Mouse (Mus musculus) liver, embryonic 14.5 days (tissue): Measurements from ENCODE around the gene Hivep3.

Experiments used
- CTCF ChIP-seq: IDR thresholded peaks from 2 replicates; pipeline ENCODE4 v1.5.1; 2016; ENCODE audit warnings: antibody characterized with exemption, low read depth, control low read depth
- EP300 ChIP-seq: IDR thresholded peaks from 2 replicates; pipeline ENCODE4 v1.6.1; 2016; ENCODE audit warnings: antibody characterized with exemption, low read depth

DNA sequence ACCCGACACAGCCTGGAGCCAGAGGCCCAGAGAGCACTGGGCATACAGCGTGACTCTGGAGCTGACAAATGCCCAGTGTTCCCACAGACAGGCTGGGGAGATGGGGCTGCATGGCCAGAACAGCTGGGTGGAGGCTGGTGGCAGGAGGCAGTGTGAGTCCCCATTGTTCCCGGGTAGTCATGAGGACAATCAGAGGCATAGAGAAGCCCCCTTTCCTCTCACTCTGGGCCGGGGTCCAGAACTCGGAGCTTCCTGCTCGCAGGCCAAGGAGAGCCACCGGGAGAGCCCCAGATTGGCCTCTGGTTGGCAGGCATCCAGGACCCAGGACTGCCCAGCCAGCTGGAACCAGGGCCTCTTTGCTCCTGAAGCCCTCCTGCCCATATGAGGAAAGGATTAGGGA lies 204.3 kb downstream of the Hivep3 start:
- TF ChIP-seq CTCF (no peak), EP300 (no peak)
